Mouse (Mus musculus): ENCODE results near the gene Dock10.
"Not testable (repeated sequence)": the region's sequence is repeated elsewhere in the genome, so short reads cannot be mapped to it uniquely, and the experiment has no call there.

Dock10 gene

DNA sequence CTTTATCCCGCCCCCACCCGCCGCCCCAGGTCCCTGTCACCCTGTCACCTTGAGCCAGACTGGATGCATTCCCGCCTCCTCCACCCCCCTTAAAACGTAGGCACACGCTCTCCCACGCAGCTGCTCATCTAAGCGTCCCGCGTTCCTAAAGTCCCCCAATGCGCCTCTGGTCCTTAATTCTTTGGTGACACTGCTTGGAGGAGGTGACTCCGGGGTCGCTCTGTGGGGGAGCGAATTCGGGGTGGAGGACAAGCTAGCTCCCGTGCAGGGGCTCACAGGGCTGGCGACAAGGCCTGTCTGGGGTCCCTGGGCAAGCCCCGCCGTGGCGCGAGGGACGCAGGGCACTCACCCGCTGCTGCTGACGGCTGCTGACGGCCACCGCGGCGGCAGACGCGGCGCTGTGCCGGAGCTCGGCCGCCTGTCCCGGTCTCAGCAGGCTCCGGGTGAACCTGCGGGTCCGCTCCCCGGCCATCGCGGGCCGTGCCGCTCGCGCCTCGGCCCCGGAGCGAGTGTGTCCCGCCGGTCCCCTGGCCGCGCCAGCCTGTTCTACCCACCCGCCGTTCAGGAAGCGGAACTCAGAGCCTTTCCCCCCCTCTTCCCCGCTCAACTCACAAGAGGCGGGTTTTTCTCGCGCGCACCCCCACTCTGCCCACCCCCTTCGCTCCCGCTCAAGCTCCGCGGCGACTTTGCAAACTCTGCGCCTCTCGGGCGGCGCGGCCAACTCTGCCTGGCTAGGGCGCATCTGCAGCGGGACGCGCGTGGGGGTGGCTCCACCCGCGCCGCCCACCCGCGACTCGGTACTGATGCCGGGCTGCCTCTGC lies at the start of gene Dock10:
Dock10 (minus strand) TSS at position 551 of the 821 bp plus-strand sequence.
- DNase-seq (ENCODE audit: low spot score in 2 of 2) = peak; percentile 76 to 83

DNA sequence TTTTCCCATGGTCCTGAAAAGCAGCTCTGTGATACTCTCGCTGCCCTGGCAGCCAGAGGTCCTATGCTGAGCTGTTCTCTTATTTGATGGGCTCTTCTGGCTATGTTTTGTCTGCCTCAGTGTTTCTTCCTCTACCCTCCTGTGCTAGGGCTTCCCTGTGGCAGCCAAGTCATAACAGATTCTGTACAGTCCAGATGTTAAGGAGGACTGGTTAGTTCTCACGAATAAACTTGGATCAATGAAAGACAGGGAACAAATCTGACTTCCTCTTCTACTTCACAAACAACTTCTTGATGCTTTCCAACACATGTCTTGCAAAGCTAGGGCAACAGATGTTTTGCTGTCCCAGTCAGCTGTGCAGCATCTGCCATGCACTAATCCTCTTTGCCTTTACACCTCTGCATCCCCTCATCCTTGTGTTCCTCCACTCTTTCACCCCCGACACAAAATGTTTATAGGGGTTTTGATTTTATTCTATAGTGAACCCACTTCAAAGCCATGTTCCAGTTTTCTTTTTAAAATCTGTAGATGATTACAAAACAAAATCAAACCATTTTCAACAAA lies 48.6 kb upstream of the Dock10 start:
- DNase-seq (ENCODE audit: low spot score in 2 of 2) = no peak

DNA sequence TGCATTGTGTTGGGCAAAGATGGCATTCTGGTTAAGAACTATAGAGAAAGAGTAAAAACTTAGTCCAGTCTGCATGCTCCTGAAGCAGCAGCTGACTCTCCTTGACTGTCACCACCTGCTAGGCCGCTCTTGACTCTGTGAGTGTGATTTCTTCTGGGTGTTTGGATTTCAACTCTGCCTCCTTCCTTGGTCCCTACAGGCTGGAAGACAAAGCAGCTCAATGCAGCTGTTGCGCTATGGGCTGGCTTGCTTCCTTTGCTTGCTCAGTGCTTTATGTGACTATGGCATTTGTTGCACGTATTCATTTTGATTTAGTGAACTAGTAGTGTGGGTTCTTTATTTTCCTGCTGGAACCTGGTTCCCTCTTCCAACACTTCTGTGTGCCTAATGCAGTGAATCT lies 43.7 kb upstream of the Dock10 start:
- DNase-seq (ENCODE audit: low spot score in 2 of 2) = no peak

- DNase-seq (ENCODE audit: low spot score in 2 of 2) = no peak
Observed at GRCm38 (mm10) chr1:80785066-80785779, 26.9 kb upstream of the Dock10 start.

DNA sequence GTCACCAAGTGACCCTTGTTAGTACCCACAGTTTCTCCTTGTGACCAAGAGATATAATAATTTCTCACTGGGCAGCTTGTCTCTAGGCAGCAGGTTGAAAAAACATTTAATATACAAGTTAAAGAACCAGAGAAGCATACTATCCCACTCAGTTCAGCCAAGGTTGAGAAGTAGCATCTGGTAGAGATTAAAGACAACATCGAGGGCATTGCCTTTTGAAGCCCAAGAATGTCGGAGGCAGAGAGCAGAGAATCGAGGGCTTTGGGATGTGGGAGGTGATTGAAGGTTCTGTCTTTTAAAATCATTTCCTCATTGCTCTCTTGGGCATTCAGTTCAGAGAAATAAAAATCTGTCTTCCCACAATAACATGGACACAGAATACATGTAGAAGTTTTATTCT lies 25.8 kb upstream of the Dock10 start:
- DNase-seq (ENCODE audit: low spot score in 2 of 2) = no peak

- DNase-seq (ENCODE audit: low spot score in 2 of 2) = no peak
Observed at GRCm38 (mm10) chr1:80765504-80765903, 7.2 kb upstream of the Dock10 start.

DNA sequence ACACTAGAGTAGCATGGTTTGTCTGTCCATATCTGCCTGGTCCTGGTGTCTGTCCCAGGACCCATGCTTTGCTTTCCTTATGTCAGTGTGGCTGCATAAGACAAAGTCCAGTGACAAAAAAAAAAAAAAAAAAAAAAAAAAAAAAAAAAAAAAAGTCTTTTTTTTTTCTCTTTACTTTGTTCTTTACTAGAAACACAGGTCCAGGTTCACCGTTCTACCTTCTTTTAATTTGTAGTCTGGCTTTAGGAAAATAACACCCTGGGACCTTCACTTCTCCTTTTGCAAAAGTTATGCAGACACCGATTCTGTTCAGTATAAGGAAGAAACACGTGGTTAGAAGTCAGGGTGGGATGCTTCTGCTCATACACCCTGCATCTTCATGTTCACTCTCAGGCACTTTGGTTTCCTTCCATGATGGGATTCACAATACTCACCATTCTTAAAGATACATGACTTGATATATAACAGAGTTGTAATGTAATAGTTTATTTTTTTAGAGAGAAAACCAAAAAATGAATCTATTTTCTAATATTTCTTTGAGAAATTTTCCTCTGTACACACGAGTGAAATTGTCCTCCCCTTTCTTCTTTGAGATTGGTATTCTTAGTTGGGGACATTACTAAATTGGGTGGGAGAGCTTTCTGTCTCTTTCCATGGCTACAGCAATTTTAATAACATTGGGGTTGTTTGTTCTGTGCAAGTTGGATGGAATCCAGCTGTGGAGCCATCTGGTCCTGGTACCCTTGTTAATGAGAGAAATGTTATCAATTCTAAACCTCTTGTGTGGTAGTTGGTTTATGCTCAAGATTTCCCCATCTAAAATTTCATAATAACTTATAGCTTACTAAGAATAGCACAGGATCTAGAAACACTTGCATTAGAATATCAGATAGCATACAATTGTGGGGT lies 5.0 kb upstream of the Dock10 start:
- DNase-seq (ENCODE audit: low spot score in 2 of 2) = no peak

DNA sequence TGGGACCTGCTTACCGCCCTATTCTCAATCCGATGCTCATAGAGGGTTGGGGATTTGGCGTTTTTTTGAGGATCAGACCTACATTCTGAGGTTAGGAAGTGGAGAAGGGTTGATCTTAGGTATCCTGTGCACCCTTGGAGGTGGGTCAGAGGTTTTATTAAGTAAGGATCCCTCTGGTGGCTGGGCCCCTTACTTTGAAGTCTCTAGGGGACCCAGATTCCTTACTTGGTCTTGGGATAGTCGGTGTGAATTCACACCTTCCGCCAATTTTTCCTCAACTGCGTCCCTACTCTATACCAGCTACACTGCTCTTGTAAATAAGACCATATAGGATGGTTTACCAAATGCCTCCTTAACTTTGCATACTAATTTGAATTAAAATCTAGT lies 464 bp upstream of the Dock10 start:
- DNase-seq (ENCODE audit: low spot score in 2 of 2) = peak in 1 of 2 experiments; percentile 12

DNA sequence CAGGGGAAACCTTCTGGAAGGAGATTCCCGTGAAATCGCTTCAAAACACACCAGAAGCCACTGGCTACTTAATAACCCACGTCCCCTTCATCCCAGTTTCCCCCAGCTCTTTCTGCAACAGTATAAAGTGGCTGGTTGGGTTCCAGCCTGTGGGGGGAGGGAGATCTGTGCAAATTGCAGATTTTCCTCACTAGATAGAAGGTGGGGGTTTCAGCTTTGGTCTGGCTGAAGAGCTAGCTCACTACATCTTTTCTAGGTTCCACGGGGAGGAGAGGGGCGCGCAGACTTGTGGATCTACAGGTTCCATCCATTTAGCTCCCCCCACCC lies 714 bp downstream of the Dock10 start:
- DNase-seq (ENCODE audit: low spot score in 2 of 2) = peak in 1 of 2 experiments; percentile 9

DNA sequence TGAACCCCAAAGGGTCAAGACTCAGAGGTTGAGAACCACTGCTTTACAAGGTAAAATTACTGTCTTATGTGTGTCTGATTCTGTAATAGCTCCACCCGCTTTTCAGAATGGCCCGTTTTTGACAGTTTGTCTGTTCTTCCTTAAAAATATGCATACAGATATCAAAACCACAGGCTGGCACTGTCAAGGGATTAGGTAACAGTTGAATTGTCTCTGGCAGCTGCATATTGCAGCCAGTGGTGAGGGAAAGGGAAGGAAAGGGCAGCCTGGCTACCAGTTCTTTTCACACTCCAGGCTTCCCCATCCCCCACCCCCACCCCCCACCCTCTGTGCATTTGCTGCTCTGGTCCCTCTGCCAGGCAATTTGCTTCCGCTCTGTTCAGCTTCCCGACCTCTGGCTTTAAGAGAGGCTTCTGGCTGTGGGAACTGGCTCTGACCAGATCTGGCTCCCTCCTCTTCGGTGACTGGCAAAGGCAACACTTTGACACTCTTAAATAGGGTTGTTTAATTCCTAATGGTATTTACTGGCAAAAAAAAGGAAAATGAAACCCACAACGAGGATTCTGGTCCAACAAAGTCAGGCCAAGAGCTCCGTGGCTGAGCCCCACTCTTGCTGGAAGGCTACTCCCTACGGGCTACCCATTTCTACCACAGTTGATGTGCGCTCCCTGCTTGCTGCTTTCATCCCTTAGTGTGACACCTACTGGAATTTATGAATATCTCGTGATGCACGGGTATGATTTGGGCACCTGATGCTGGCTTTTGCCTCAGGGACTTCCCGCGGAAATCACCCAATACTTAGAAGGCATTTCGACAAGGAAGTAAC lies 1.3 kb downstream of the Dock10 start:
- DNase-seq (ENCODE audit: low spot score in 2 of 2) = peak in 1 of 2 experiments; percentile 31

GRCm38 (mm10) chr1:80756060-80756439 lies 2.3 kb downstream of the Dock10 start:
- no peak for DNase-seq (ENCODE audit: low spot score in 2 of 2)

DNA sequence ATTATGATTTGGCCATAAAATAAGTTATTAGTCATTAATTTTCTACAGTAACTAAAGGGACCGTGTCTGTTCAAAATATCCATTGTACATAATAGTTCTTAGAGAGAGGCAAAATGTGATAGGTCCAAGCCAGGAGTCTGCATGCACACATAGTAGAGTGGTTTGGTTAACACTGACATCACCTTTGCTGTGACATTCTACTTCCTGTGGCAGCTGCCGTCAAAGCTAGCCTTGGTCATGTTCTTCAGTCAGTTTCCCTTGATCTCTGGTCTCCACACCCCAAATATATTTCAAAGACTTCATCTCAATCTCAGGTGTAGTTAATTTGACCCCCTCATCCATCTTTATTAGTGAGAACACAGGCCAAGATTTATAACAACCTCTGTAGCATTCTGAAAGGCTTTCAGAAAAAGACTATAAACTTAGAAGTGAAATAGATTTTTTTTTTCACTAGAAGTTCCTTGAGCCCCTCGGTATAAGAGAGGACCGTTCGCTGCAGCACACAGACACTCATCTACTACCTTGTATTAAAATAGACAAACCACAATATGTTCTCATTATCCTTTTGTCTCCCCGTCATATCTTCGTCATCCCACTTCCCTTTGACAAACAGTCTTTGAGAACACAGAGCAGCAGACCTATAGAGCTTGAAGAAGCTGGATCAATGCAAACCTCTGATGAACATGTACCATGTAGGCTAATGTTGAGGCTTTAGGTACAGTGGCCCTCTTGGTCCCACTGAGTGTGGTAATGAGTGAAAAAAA lies 2.8 kb downstream of the Dock10 start:
- DNase-seq (ENCODE audit: low spot score in 2 of 2) = no peak

- DNase-seq (ENCODE audit: low spot score in 2 of 2) = not testable (repeated sequence)
Observed at GRCm38 (mm10) chr1:80749122-80749521, 9.2 kb downstream of the Dock10 start.

GRCm38 (mm10) chr1:80746691-80747463 lies 11.4 kb downstream of the Dock10 start:
- DNase-seq (ENCODE audit: low spot score in 2 of 2) = no peak

- peak in 1 of 2 experiments; percentile 26 for DNase-seq (ENCODE audit: low spot score in 2 of 2)
Observed at GRCm38 (mm10) chr1:80746195-80746594, 12.1 kb downstream of the Dock10 start.

DNA sequence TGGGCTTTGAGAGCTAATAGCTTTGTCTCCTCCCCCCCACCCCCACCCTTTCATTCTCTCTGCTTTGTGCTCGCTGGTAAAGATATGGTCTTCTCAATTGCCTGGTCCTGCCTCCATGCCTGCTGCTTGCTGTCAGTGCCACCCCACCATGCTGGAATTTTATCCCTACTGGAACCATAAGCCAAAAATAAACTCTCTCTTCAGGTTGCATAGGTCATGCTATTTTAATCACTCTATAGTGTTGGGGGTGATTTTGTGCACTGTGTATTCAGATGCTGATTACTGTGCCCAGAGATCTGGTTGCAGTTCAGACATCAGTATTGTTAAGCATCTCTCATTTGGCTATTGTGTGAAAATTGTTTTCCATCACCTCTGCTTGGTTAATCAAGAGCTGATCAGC lies 18.9 kb downstream of the Dock10 start:
- no peak for DNase-seq (ENCODE audit: low spot score in 2 of 2)

GRCm38 (mm10) chr1:80737812-80738391 lies 20.4 kb downstream of the Dock10 start:
- DNase-seq (ENCODE audit: low spot score in 2 of 2) = no peak

GRCm38 (mm10) chr1:80730582-80730981 lies 27.7 kb downstream of the Dock10 start:
- no peak for DNase-seq (ENCODE audit: low spot score in 2 of 2)

- DNase-seq (ENCODE audit: low spot score in 2 of 2) = no peak
Observed at GRCm38 (mm10) chr1:80730174-80730573, 28.2 kb downstream of the Dock10 start.

All from thymus, postnatal 10 days (tissue).